Mouse (Mus musculus): ENCODE results near the gene Myod1. TPM values are rescaled to one million over a fixed set of nuclear protein-coding genes. Genes with fewer than 3 reads are reported as not detected.

The Myod1 gene
- polyA plus RNA-seq, 1 experiment: 0.06 TPM

DNA sequence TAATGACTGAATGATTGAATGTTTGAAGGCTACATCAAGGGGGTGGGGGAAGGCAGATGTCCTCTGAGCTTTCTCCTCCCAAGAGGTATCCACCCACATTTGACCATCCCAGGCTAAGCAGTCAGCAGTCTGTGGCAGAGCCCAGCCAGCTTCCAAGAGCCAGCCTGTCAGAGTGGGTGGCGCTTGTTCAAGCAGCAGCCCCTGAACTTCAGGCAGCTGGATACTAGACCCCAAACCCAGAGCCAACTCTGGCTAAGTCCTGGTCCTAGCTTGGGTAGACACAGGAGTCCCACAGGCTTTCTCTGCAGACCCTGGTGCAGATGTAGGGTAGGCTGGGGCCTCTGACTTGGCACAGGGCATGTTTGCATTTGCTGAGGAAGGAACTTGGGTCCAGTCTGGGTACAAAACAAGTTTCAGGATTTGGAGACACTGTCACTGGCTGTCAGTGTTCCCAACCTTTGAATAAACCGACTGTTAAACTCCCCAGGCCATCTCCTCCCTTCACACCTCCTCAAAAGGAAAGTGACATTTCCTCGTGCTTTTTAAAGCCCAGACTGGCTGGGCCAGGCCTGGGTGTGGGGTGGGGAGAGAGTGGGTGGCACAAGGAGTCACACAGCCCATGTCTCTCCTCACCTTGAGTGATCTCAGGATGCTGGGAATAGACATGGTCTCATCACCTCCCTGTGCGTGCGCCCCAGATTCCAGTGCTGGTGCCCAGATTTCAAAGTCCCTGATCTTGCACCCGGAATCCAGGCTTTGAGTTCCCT is 37.9 kb downstream of the Myod1 start:
- DNase-seq (ENCODE audit: extremely low spot score in 1 of 2, low spot score in 1 of 2): no peak

DNA sequence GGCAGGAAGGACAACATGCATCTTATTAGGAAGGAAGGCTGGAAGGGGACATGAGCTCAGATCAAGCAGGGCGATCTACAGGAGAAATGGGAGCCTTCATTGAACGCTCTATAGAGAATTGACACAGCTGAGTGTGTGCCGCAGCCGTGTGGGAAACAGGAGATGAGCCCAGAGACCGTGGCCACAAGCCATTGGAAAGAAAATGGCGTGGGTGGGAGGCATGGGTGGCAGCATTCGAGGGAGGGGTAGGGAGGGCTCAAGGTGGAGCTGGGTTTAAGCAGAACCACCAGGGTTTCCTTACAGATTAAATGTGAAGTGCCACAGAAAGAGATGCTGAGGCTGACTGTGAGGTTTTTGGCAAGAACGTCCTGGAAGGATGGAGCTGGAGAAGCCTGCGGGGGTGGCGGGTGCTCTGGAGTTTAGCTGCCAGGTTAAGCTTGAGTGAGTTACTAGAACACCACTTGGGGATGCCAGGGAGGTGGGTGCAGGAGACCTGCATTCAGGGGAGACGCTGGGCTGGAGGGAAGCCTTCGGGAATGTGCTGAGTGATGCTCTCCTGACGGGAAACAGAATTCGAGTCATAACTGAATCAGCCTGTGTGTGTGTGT is 39.6 kb downstream of the Myod1 start:
- peak; percentile 31 to 71 for DNase-seq (ENCODE audit: extremely low spot score in 1 of 2, low spot score in 1 of 2)

DNA sequence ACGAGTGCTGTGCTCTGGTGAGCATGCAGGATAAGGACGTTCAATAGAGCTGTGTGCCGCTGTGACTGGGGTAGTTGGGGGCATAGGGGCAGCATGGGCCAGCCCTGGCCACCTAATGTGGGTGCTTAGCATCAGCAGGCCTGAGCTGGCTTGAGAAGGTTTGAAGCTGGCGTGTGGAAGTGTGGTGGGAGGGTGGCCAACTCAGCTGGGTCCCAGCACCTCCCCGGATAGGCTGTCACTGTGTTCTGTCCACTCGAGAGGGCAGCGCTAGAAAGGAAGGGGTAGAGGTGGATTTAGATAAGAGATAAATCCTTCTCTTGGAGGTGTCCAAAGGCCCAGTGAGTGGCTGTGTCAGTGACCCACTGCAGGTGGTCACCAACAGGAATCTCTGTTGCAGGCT is 41.2 kb downstream of the Myod1 start:
- no peak for DNase-seq (ENCODE audit: extremely low spot score in 1 of 2, low spot score in 1 of 2)

DNA sequence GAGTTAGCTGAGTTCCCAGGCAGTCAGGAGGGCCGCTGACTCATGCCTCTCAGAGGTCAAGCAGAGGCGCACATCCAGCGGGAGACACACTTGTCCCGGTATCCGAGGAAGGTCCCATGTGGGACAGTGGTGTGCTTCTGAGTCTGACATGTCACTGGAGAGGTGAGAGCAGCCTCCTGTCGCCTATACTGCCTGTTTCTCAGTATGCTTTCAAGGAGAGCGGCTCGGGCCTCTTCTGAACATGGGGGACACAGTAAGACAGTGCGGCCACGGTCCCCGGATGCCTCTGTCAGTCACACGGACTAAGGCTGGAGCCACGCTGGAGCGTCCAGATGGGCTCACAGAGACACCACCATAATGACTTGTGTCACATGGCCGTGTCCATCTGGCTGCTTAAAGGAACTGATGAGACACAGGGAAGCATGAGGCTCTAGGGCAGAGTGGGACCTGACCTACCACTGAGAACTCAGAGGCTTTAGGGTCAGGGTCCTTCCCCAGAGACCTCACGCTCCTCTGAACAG is 41.9 kb downstream of the Myod1 start:
- no peak for DNase-seq (ENCODE audit: extremely low spot score in 1 of 2, low spot score in 1 of 2)

DNA sequence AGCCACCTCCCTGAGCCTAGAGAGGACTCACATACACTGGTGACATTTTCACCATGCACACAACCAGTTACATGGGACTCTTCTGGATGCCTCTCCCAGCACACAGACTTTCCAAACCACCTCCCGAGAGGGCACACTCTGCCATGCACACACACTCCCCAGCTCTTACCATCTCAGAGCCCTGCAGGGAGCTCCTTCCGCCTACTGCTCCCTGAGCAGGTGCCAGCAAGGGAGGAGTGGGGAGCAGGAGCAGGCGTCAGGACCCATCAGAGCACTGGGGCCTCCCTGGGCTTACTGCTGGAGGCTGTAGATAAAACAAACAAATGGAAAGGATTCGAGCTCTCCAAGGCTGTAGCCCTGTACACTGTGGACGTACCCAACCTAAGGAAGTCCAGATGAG is 45.3 kb downstream of the Myod1 start:
- peak in 1 of 2 experiments; percentile 63 for DNase-seq (ENCODE audit: extremely low spot score in 1 of 2, low spot score in 1 of 2)

DNA sequence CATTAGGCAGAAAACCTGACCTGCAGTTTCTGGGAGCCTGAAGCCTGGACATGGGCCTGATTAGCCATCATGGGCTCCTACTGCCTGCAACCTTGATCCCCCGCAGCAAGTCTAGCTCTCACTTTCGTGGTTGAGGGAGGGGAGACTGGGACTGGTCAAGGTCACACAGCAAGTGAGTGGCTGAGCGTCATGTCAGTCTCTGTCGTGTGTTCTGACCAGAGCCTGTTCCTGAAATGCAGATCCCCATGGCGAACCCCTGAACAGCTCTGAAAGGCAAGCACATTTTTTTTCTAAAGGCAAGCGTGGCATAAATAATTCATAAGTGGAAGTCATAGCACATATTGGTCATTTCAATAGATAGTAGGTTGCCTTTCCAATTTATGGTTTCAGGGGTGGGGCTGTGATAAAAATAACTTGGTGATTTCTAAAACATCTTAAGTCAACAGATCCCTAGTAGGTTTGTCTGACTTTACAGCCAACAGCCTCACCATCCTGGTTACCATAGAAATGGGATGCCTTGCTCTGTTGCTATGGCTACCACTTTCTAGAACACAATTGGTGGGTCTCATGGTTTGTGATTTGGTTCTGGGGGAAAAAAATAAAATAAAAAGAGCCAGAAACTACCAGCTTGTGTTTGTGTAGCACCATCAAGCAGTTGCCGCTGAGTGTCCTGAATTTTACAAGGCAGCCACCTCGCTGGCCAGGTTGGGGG is 45.9 kb downstream of the Myod1 start:
- DNase-seq (ENCODE audit: extremely low spot score in 1 of 2, low spot score in 1 of 2): peak; percentile 52 to 63

DNA sequence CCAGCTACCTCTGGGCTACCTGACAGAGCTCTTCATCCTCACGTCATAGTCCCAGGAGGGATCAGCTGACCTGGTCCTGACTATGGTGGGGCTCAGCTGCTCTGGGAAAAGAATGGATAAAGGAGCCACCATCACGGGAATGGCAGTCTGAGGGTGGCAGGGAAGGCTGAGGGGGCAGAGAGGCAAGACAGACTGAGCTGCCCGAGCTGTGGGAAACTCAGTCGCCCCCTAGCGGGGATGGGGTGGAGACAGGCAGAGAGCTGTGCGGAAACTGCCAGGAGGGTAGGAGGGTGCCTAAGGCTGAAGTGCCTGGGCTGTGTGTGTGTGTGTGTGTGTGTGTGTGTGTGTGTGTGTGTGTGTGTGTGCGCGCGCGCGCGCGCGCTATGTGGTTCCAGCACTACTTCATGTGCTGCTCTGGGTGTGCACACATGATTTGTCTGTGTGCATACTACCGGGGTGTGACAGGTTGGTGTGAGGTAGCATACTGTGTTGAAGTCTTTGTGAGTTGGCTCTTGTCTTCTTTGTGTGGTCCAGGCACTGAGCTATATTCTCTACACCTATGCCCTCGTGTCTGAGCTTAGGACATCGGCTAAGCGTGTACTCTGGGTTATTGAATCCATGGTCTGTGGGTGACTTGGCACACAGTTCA is 46.6 kb downstream of the Myod1 start:
- DNase-seq (ENCODE audit: extremely low spot score in 1 of 2, low spot score in 1 of 2): peak; percentile 65 to 90

DNA sequence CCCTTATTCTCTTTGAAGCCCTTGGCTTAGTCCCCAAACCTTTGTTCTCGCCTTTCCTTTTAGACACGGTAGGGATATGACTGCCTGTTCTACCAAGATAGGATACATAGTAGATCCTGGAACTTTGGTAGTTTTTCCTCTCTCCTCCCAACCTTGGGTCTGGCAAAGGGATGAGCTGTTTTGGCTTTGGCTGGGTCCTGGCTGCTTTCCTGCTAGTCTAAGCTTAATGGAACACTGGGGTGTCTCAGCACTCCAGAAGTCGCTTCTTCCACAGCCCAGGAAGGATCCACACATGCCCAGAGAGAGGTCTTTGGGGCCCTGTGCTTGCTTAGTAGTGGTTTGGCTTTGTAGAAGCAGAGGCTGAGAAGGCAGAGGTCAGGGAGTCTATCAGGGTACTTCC is 47.7 kb downstream of the Myod1 start:
- DNase-seq (ENCODE audit: extremely low spot score in 1 of 2, low spot score in 1 of 2): no peak

DNA sequence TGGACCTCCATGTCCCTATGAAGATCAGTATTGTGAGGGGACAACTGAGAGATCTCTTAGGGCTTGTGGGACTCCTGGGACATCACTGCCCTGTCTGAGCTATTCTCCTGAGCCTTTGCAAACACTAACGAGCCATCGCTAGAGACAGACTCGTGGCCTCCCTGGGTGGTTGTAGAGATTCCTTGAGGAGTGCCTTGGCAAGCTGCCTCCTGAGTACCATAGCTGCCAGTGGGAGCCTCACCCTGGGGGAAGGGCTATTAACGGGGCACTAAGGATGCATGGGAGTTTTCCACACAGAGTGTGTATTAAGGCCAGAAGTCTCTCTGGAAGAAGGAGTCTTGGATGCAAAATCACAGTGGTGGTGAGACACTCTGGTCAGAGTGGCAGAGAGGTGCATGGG is 48.7 kb downstream of the Myod1 start:
- no peak for DNase-seq (ENCODE audit: extremely low spot score in 1 of 2, low spot score in 1 of 2)

Other genes with a start within 250 kb of the Myod1 start
- gene Abcc8, start 196.4 kb upstream of the Myod1 start, polyA plus RNA-seq (2012; rRNA removed): 17.7 and 17.8 TPM in 2 replicates
- 0.12 and 0.23 TPM in 2 replicates for gene Ush1c, start 138.0 kb upstream of the Myod1 start, polyA plus RNA-seq (2012; rRNA removed)
- gene Otog, start 135.5 kb upstream of the Myod1 start, polyA plus RNA-seq (2012; rRNA removed): 0.08 and 0.23 TPM in 2 replicates
- gene Kcnc1, start 20.0 kb downstream of the Myod1 start, polyA plus RNA-seq (2012; rRNA removed): 68.6 and 83.9 TPM in 2 replicates